Mouse (Mus musculus) midbrain, embryonic 12.5 days (tissue): ENCODE measurements at regions not wholly inside any gene's neighbourhood (a gene's known extent, or its start where the extent isn't known, plus 50 kb on each side); places are given as distances from the start of the nearest gene placed in this dataset.

Experiments used
- ATAC-seq: fragments of 200-750 bp; cut with Nextera tagmentation; 2 replicates; pipeline ENCODE4 v1.8.0; 2017; ENCODE audit warnings: low read depth, moderate TSS enrichment, moderate library complexity; ENCODE audit not compliant: low FRiP score
- H3K27ac ChIP-seq: fragments of 300-500 bp; sonication (generic); replicated peaks from 2 replicates; pipeline ENCODE4 v1.5.1; 2016; ENCODE audit warnings: mild to moderate bottlenecking
- H3K27me3 ChIP-seq: fragments of 300-500 bp; sonication (generic); 2 replicates; pipeline ENCODE4 v1.6.1; 2016; ENCODE audit warnings: mild to moderate bottlenecking
- H3K36me3 ChIP-seq: fragments of 300-500 bp; sonication (generic); 2 replicates; pipeline ENCODE4 v1.6.1; 2016
- H3K4me1 ChIP-seq: fragments of 300-500 bp; sonication (generic); 2 replicates; pipeline ENCODE4 v1.6.1; 2016
- H3K4me2 ChIP-seq: fragments of 300-500 bp; sonication (generic); replicated peaks from 2 replicates; pipeline ENCODE4 v1.6.1; 2016; ENCODE audit warnings: mild to moderate bottlenecking, moderate library complexity
- H3K4me3 ChIP-seq: fragments of 300-500 bp; sonication (generic); 2 replicates; pipeline ENCODE4 v1.5.1; 2016; ENCODE audit warnings: mild to moderate bottlenecking
- H3K9ac ChIP-seq: fragments of 300-500 bp; sonication (generic); replicated peaks from 2 replicates; pipeline ENCODE4 v1.6.1; 2016; ENCODE audit warnings: mild to moderate bottlenecking, moderate library complexity
- H3K9me3 ChIP-seq: fragments of 300-500 bp; sonication (generic); 2 replicates; pipeline ENCODE4 v1.6.1; 2016; ENCODE audit warnings: mild to moderate bottlenecking
- WGBS: fragments of 180-500 bp; shearing (Covaris S2); methylation state at CpG from one replicate; pipeline ENCODE4 v1.1.7; 2016; 5-methylcytosine and 5-hydroxymethylcytosine counted together

GRCm38 (mm10) chr3:131698070-131698750 lies 133.6 kb downstream of the Papss1 start:
- Histone ChIP-seq H3K27ac (no peak overlapping the region), H3K27me3 (no peaks in the 10 kb centered on the region), H3K4me1 (no peaks in the 10 kb centered on the region), H3K9ac (no peak overlapping the region), H3K4me2 (no peak overlapping the region), H3K4me3 (no peak overlapping the region), H3K36me3 (no peaks in the 10 kb centered on the region), H3K9me3 (no peaks in the 10 kb centered on the region)
- 83% methylated on average over 3 of the region's 3 CpGs for WGBS
- no peak for ATAC-seq

GRCm38 (mm10) chr3:131703134-131703533 lies 138.6 kb downstream of the Papss1 start:
- Histone ChIP-seq H3K27me3 (no peaks in the 10 kb centered on the region), H3K9me3 (no peaks in the 10 kb centered on the region), H3K27ac (no peak overlapping the region), H3K4me1 (no peaks in the 10 kb centered on the region), H3K9ac (no peak overlapping the region), H3K4me3 (no peak overlapping the region), H3K36me3 (no peaks in the 10 kb centered on the region), H3K4me2 (no peak overlapping the region)
- no peak for ATAC-seq

- no peaks in the 10 kb centered on the region for H3K4me1 ChIP-seq
- no peaks in the 10 kb centered on the region for H3K9me3 ChIP-seq
- H3K4me3 ChIP-seq = no peak overlapping the region
- no peak overlapping the region for H3K4me2 ChIP-seq
- no peak overlapping the region for H3K27ac ChIP-seq
- ATAC-seq = no peak
- H3K36me3 ChIP-seq = no peaks in the 10 kb centered on the region
- WGBS = 88% methylated on average over 8 of the region's 8 CpGs
- H3K9ac ChIP-seq = no peak overlapping the region
- no peaks in the 10 kb centered on the region for H3K27me3 ChIP-seq
Observed at GRCm38 (mm10) chr3:131713532-131713931, 149.0 kb downstream of the Papss1 start.

- WGBS = 92% methylated on average over 8 of the region's 8 CpGs
- no peak for ATAC-seq
Observed at GRCm38 (mm10) chr3:131718761-131719160, 154.2 kb downstream of the Papss1 start.

GRCm38 (mm10) chr3:131728618-131729017 lies 164.1 kb downstream of the Papss1 start:
- no peaks in the 10 kb centered on the region for H3K27me3 ChIP-seq
- no peak overlapping the region for H3K9ac ChIP-seq
- no peaks in the 10 kb centered on the region for H3K36me3 ChIP-seq
- H3K4me2 ChIP-seq = no peak overlapping the region
- H3K4me1 ChIP-seq = no peaks in the 10 kb centered on the region
- no peak overlapping the region for H3K27ac ChIP-seq
- H3K9me3 ChIP-seq = no peaks in the 10 kb centered on the region
- no peak for ATAC-seq
- no peak overlapping the region for H3K4me3 ChIP-seq
- WGBS = 91% methylated on average over 3 of the region's 3 CpGs

More at GRCm38 (mm10) chr3:131718761-131719160, 154.2 kb downstream of the Papss1 start:
- H3K4me1 ChIP-seq = no peaks in the 10 kb centered on the region
- H3K27me3 ChIP-seq = no peaks in the 10 kb centered on the region
- H3K9ac ChIP-seq = no peak overlapping the region
- no peaks in the 10 kb centered on the region for H3K36me3 ChIP-seq
- H3K27ac ChIP-seq = no peak overlapping the region
- H3K4me2 ChIP-seq = no peak overlapping the region
- no peak overlapping the region for H3K4me3 ChIP-seq
- H3K9me3 ChIP-seq = no peaks in the 10 kb centered on the region

- ATAC-seq = no peak
- Histone ChIP-seq H3K27ac (no peak overlapping the region), H3K36me3 (no peaks in the 10 kb centered on the region), H3K9me3 (no peaks in the 10 kb centered on the region), H3K4me3 (no peak overlapping the region), H3K4me2 (no peak overlapping the region), H3K4me1 (no peaks in the 10 kb centered on the region), H3K9ac (no peak overlapping the region), H3K27me3 (no peaks in the 10 kb centered on the region)
- 85% methylated on average over 6 of the region's 6 CpGs for WGBS
Observed at GRCm38 (mm10) chr3:131734226-131734625, 169.7 kb downstream of the Papss1 start.

GRCm38 (mm10) chr3:131737461-131737860 lies 172.9 kb downstream of the Papss1 start:
- ATAC-seq = no peak
- H3K27me3 ChIP-seq = no peaks in the 10 kb centered on the region
- no peak overlapping the region for H3K27ac ChIP-seq
- H3K4me3 ChIP-seq = no peak overlapping the region
- WGBS = 84% methylated on average over 6 of the region's 6 CpGs
- no peaks in the 10 kb centered on the region for H3K4me1 ChIP-seq
- H3K9ac ChIP-seq = no peak overlapping the region
- H3K9me3 ChIP-seq = no peaks in the 10 kb centered on the region
- H3K36me3 ChIP-seq = no peaks in the 10 kb centered on the region
- no peak overlapping the region for H3K4me2 ChIP-seq

- WGBS = 86% methylated on average over 17 of the region's 17 CpGs
- Histone ChIP-seq H3K9me3 (no peaks in the 10 kb centered on the region), H3K36me3 (no peaks in the 10 kb centered on the region), H3K4me2 (no peak overlapping the region), H3K4me1 (no peaks in the 10 kb centered on the region), H3K27ac (no peak overlapping the region), H3K9ac (no peak overlapping the region), H3K4me3 (no peak overlapping the region), H3K27me3 (no peaks in the 10 kb centered on the region)
- no peak for ATAC-seq
Observed at GRCm38 (mm10) chr3:131737953-131738598, 173.5 kb downstream of the Papss1 start.

GRCm38 (mm10) chr3:131755537-131755936 lies 191.0 kb downstream of the Papss1 start:
- Histone ChIP-seq H3K9me3 (no peaks in the 10 kb centered on the region), H3K4me2 (no peak overlapping the region), H3K36me3 (no peaks in the 10 kb centered on the region), H3K4me1 (no peaks in the 10 kb centered on the region), H3K27me3 (no peaks in the 10 kb centered on the region), H3K27ac (no peak overlapping the region), H3K9ac (no peak overlapping the region), H3K4me3 (no peak overlapping the region)
- ATAC-seq = no peak
- 60% methylated on average over 2 of the region's 2 CpGs for WGBS

- 81% methylated on average over 5 of the region's 5 CpGs for WGBS
- H3K9me3 ChIP-seq = no peaks in the 10 kb centered on the region
- H3K27ac ChIP-seq = no peak overlapping the region
- no peak overlapping the region for H3K4me2 ChIP-seq
- no peak overlapping the region for H3K4me3 ChIP-seq
- H3K9ac ChIP-seq = no peak overlapping the region
- H3K36me3 ChIP-seq = no peaks in the 10 kb centered on the region
- no peaks in the 10 kb centered on the region for H3K27me3 ChIP-seq
- no peaks in the 10 kb centered on the region for H3K4me1 ChIP-seq
- ATAC-seq = no peak
Observed at GRCm38 (mm10) chr3:131756126-131756525, 191.6 kb downstream of the Papss1 start.

GRCm38 (mm10) chr3:131769976-131770375 lies 205.4 kb downstream of the Papss1 start:
- H3K27me3 ChIP-seq = no peaks in the 10 kb centered on the region
- H3K27ac ChIP-seq = no peak overlapping the region
- H3K9ac ChIP-seq = no peak overlapping the region
- no peaks in the 10 kb centered on the region for H3K36me3 ChIP-seq
- no peak overlapping the region for H3K4me2 ChIP-seq
- no peaks in the 10 kb centered on the region for H3K9me3 ChIP-seq
- WGBS = 65% methylated on average over 1 of the region's 1 CpGs
- no peak overlapping the region for H3K4me3 ChIP-seq
- no peaks in the 10 kb centered on the region for H3K4me1 ChIP-seq
- no peak for ATAC-seq

GRCm38 (mm10) chr3:131770486-131770885 lies 205.9 kb downstream of the Papss1 start:
- ATAC-seq = no peak
- no peak overlapping the region for H3K4me3 ChIP-seq
- no peaks in the 10 kb centered on the region for H3K4me1 ChIP-seq
- H3K36me3 ChIP-seq = no peaks in the 10 kb centered on the region
- H3K27ac ChIP-seq = no peak overlapping the region
- H3K9ac ChIP-seq = no peak overlapping the region
- H3K4me2 ChIP-seq = no peak overlapping the region
- no peaks in the 10 kb centered on the region for H3K27me3 ChIP-seq
- WGBS = 88% methylated on average over 1 of the region's 1 CpGs
- H3K9me3 ChIP-seq = no peaks in the 10 kb centered on the region
